Mouse (Mus musculus): ENCODE results near the gene Hist1h2bj. TPM values are rescaled to one million over a fixed set of nuclear protein-coding genes. Genes with fewer than 3 reads are reported as not detected.

Hist1h2bj gene
- polyA plus RNA-seq, 1 experiment from 2014 or later, result 7.4 TPM

Small RNA genes within 50 kb of the gene (microRNA-seq; reads per million reads assigned to microRNA genes)
- gene Gm26300 (ENCODE audit: borderline number of aligned reads) (not detected), gene Gm44390 (ENCODE audit: borderline number of aligned reads) (not detected), gene Gm44486 (ENCODE audit: borderline number of aligned reads) (not detected)

Other genes with a start within 250 kb of the Hist1h2bj start
- gene Hist1h2bq, start 233.0 kb upstream of the Hist1h2bj start, polyA plus RNA-seq (2014; fragmentation: Nextera tagmentation; extraction: Ambion mirVana), result 13.6 and 14.1 TPM in 2 replicates
- gene Hist1h2ao, start 232.7 kb upstream of the Hist1h2bj start, polyA plus RNA-seq (2014; fragmentation: Nextera tagmentation; extraction: Ambion mirVana), result not detected in 2 replicates
- not detected in 2 replicates for gene Hist1h4m, start 231.5 kb upstream of the Hist1h2bj start, polyA plus RNA-seq (2014; fragmentation: Nextera tagmentation; extraction: Ambion mirVana)
- 14.1 and 16.4 TPM in 2 replicates for gene Hist1h4n, start 211.0 kb upstream of the Hist1h2bj start, polyA plus RNA-seq (2014; fragmentation: Nextera tagmentation; extraction: Ambion mirVana)
- 2,692 and 2,964 TPM in 2 replicates for gene Hist1h2ap, start 209.7 kb upstream of the Hist1h2bj start, polyA plus RNA-seq (2014; fragmentation: Nextera tagmentation; extraction: Ambion mirVana)
- 13.5 and 14.4 TPM in 2 replicates for gene Hist1h2br, start 209.5 kb upstream of the Hist1h2bj start, polyA plus RNA-seq (2014; fragmentation: Nextera tagmentation; extraction: Ambion mirVana)
- gene Zfp184, start 98.1 kb upstream of the Hist1h2bj start, polyA plus RNA-seq (2014; fragmentation: Nextera tagmentation; extraction: Ambion mirVana), result 7.6 and 8.9 TPM in 2 replicates
- 0.11 and 0.13 TPM in 2 replicates for gene Pom121l2, start 62.0 kb upstream of the Hist1h2bj start, polyA plus RNA-seq (2014; fragmentation: Nextera tagmentation; extraction: Ambion mirVana)
- gene Prss16, start 33.5 kb upstream of the Hist1h2bj start, polyA plus RNA-seq (2014; fragmentation: Nextera tagmentation; extraction: Ambion mirVana), result 0.70 and 0.83 TPM in 2 replicates
- gene Hist1h2ah, start 7.6 kb upstream of the Hist1h2bj start, polyA plus RNA-seq (2014; fragmentation: Nextera tagmentation; extraction: Ambion mirVana), result 13.1 TPM in 1 of 2 replicates, not detected in the other
- 3.9 and 6.6 TPM in 2 replicates for gene Hist1h2bk, start 7.3 kb upstream of the Hist1h2bj start, polyA plus RNA-seq (2014; fragmentation: Nextera tagmentation; extraction: Ambion mirVana)
- 11.8 and 13.3 TPM in 2 replicates for gene Hist1h4i, start 1.9 kb upstream of the Hist1h2bj start, polyA plus RNA-seq (2014; fragmentation: Nextera tagmentation; extraction: Ambion mirVana)
- 24.9 and 28.8 TPM in 2 replicates for gene Hist1h2ag, start 270 bp upstream of the Hist1h2bj start, polyA plus RNA-seq (2014; fragmentation: Nextera tagmentation; extraction: Ambion mirVana)
- gene Vmn1r188, start 41.2 kb downstream of the Hist1h2bj start, polyA plus RNA-seq (2014; fragmentation: Nextera tagmentation; extraction: Ambion mirVana), result not detected in 2 replicates
- 0.10 TPM in 1 of 2 replicates, not detected in the other for gene Vmn1r189, start 62.6 kb downstream of the Hist1h2bj start, polyA plus RNA-seq (2014; fragmentation: Nextera tagmentation; extraction: Ambion mirVana)
- gene Vmn1r191, start 140.8 kb downstream of the Hist1h2bj start, polyA plus RNA-seq (2014; fragmentation: Nextera tagmentation; extraction: Ambion mirVana), result not detected in 2 replicates
- not detected in 2 replicates for gene Vmn1r192, start 147.9 kb downstream of the Hist1h2bj start, polyA plus RNA-seq (2014; fragmentation: Nextera tagmentation; extraction: Ambion mirVana)
- not detected in 2 replicates for gene Vmn1r193, start 179.9 kb downstream of the Hist1h2bj start, polyA plus RNA-seq (2014; fragmentation: Nextera tagmentation; extraction: Ambion mirVana)
- not detected in 2 replicates for gene Vmn1r194, start 201.0 kb downstream of the Hist1h2bj start, polyA plus RNA-seq (2014; fragmentation: Nextera tagmentation; extraction: Ambion mirVana)
- not detected in 2 replicates for gene Vmn1r195, start 227.3 kb downstream of the Hist1h2bj start, polyA plus RNA-seq (2014; fragmentation: Nextera tagmentation; extraction: Ambion mirVana)
- gene Vmn1r196, start 246.7 kb downstream of the Hist1h2bj start, polyA plus RNA-seq (2014; fragmentation: Nextera tagmentation; extraction: Ambion mirVana), result not detected in 2 replicates